Comparison of ENCODE assay signal across 11 mouse cellular contexts in genomic region chr5:138262001-138262400, GRCm38 (mm10). TPM values are rescaled to one million over a fixed set of nuclear protein-coding genes. Genes with fewer than 3 reads are reported as not detected.
A peak's percentile ranks its signal among the peaks of the same experiment; 100 is the strongest.
DNase-seq lines count a peak whose midpoint lies in the region; ATAC-seq lines count a peak whose summit lies in the region.
"Had no signal": no experiment of that assay in that cellular context is flagged by ENCODE, and none has a peak within 500 bp of the region (broad histone marks: within the 10 kb centered on the region; RNA-seq: fewer than 3 reads in every experiment).

No protein-coding gene starts in this region.

- H3K9ac ChIP-seq in midbrain, embryonic 12.5 days (replicated peaks): no peak overlapping the region
- no peak overlapping the region for H3K9ac ChIP-seq in midbrain, embryonic 11.5 days (ENCODE audit: low read length)
- H3K9ac ChIP-seq in limb, embryonic 12.5 days (replicated peaks): no peak overlapping the region
- peak overlapping the region; percentile 98 for H3K9ac ChIP-seq in neural tube, embryonic 13.5 days

- ATAC-seq in midbrain, embryonic 12.5 days (ENCODE audit: low FRiP score, low read depth): no peak
- no peak for ATAC-seq in midbrain, embryonic 11.5 days (ENCODE audit: low FRiP score)
- ATAC-seq in limb, embryonic 12.5 days (ENCODE audit: insufficient number of reproducible peaks, insufficient read depth, low FRiP score, low TSS enrichment, low read depth): no peak
- no peak for ATAC-seq in neural tube, embryonic 13.5 days (ENCODE audit: low read depth)

- no peak overlapping the region for H3K27ac ChIP-seq in midbrain, embryonic 12.5 days (replicated peaks)
- H3K27ac ChIP-seq in midbrain, embryonic 11.5 days (ENCODE audit: low read depth, low read length): no peak overlapping the region
- no peak overlapping the region for H3K27ac ChIP-seq in limb, embryonic 12.5 days
- no peak overlapping the region for H3K27ac ChIP-seq in neural tube, embryonic 13.5 days (replicated peaks)
- H3K27ac ChIP-seq: kidney, postnatal 0 days had no signal

- 85% methylated on average over 4 of the region's 4 CpGs for WGBS in midbrain, embryonic 12.5 days
- 79% methylated on average over 4 of the region's 4 CpGs for WGBS in midbrain, embryonic 11.5 days
- 79% methylated on average over 4 of the region's 4 CpGs for WGBS in limb, embryonic 12.5 days
- WGBS in neural tube, embryonic 13.5 days: 85% methylated on average over 4 of the region's 4 CpGs

- H3K27me3 ChIP-seq in midbrain, embryonic 12.5 days: no peaks in the 10 kb centered on the region
- H3K27me3 ChIP-seq in midbrain, embryonic 11.5 days (ENCODE audit: control insufficient read depth, insufficient read depth, low read length): no peaks in the 10 kb centered on the region
- H3K27me3 ChIP-seq in limb, embryonic 12.5 days: no peaks in the 10 kb centered on the region
- no peaks in the 10 kb centered on the region for H3K27me3 ChIP-seq in neural tube, embryonic 13.5 days

- H3K4me2 ChIP-seq in midbrain, embryonic 12.5 days (replicated peaks): no peak overlapping the region
- H3K4me2 ChIP-seq in midbrain, embryonic 11.5 days: no peak overlapping the region
- H3K4me2 ChIP-seq in limb, embryonic 12.5 days: peak overlapping the region; percentile 99; the same call in 1 of the 2 replicates
- H3K4me2 ChIP-seq in neural tube, embryonic 13.5 days: peak overlapping the region; percentile 96; the same call in 1 of the 2 replicates

- intact Hi-C loops in heart, postnatal 25 days (cut with DNase I): no loop called here

- H3K4me1 ChIP-seq in midbrain, embryonic 12.5 days: peaks cover 20% of the 10 kb centered on the region
- peaks cover 16% of the 10 kb centered on the region for H3K4me1 ChIP-seq in midbrain, embryonic 11.5 days (ENCODE audit: control insufficient read depth, insufficient read depth, low read length)
- peaks cover 13% of the 10 kb centered on the region for H3K4me1 ChIP-seq in limb, embryonic 12.5 days (replicated peaks)
- H3K4me1 ChIP-seq in neural tube, embryonic 13.5 days (replicated peaks): peaks cover 51% of the 10 kb centered on the region

- DNase-seq in heart, adult 11 months: peak; percentile 97
- DNase-seq in heart, postnatal 25 days (ENCODE audit: low spot score): no peak
- DNase-seq in midbrain, embryonic 11.5 days (ENCODE audit: low spot score, missing footprints): no peak
- no peak for DNase-seq in cerebellum, adult 11 months
- DNase-seq in yolk sac, embryonic 10.5 days (ENCODE audit: low spot score): no peak
- DNase-seq: lung, adult 18-20 months had no signal

- no peaks in the 10 kb centered on the region for H3K9me3 ChIP-seq in midbrain, embryonic 12.5 days
- no peaks in the 10 kb centered on the region for H3K9me3 ChIP-seq in midbrain, embryonic 11.5 days (ENCODE audit: control insufficient read depth, low read length)
- H3K9me3 ChIP-seq in limb, embryonic 12.5 days: no peaks in the 10 kb centered on the region
- no peaks in the 10 kb centered on the region for H3K9me3 ChIP-seq in neural tube, embryonic 13.5 days

- H3K4me3 ChIP-seq in midbrain, embryonic 12.5 days: 0 out of 2 replicates have a peak overlapping the region, but pooled peaks have one; percentile 90
- no peak overlapping the region for H3K4me3 ChIP-seq in midbrain, embryonic 11.5 days (ENCODE audit: low read depth, low read length)
- H3K4me3 ChIP-seq in limb, embryonic 12.5 days (replicated peaks): peak overlapping the region; percentile 88; the same call in 1 of the 2 replicates
- peak overlapping the region; percentile 91 for H3K4me3 ChIP-seq in neural tube, embryonic 13.5 days

- peaks cover 51% of the 10 kb centered on the region for H3K36me3 ChIP-seq in midbrain, embryonic 12.5 days
- H3K36me3 ChIP-seq in midbrain, embryonic 11.5 days (ENCODE audit: control insufficient read depth, insufficient read depth, low read length): peaks cover 28% of the 10 kb centered on the region
- H3K36me3 ChIP-seq in limb, embryonic 12.5 days: peaks cover 65% of the 10 kb centered on the region
- H3K36me3 ChIP-seq in neural tube, embryonic 13.5 days: peaks cover 62% of the 10 kb centered on the region

RNA-seq across cellular contexts. Expression of gene BC037034, which starts 1.8 kb away (rescaled TPM):
- total RNA-seq in heart, postnatal 25 days (2021): 1 to 10 TPM; 3.1 to 3.8 TPM
- 18.8 and 20.3 TPM in 2 replicates for polyA plus RNA-seq in midbrain, embryonic 12.5 days (2016; fragmentation: Nextera tagmentation; extraction: Ambion mirVana)
- polyA plus RNA-seq in midbrain, embryonic 11.5 days (2014; fragmentation: Nextera tagmentation; extraction: Ambion mirVana): 5.0 and 5.2 TPM in 2 replicates
- 9.7 and 11.0 TPM in 2 replicates for polyA plus RNA-seq in limb, embryonic 12.5 days (2016; fragmentation: Nextera tagmentation; extraction: Ambion mirVana)
- 17.3 and 18.3 TPM in 2 replicates for polyA plus RNA-seq in neural tube, embryonic 13.5 days (2015; fragmentation: Nextera tagmentation; extraction: Ambion mirVana)

RNA-seq across cellular contexts. Expression of gene Lamtor4, which starts 6.7 kb away (rescaled TPM):
- total RNA-seq in heart, postnatal 25 days (2021): 10 to 100 TPM; 55.3 to 61.0 TPM
- 51.2 and 57.8 TPM in 2 replicates for polyA plus RNA-seq in midbrain, embryonic 12.5 days (2016; fragmentation: Nextera tagmentation; extraction: Ambion mirVana)
- polyA plus RNA-seq in midbrain, embryonic 11.5 days (2014; fragmentation: Nextera tagmentation; extraction: Ambion mirVana): 44.1 and 47.8 TPM in 2 replicates
- 41.8 and 42.5 TPM in 2 replicates for polyA plus RNA-seq in limb, embryonic 12.5 days (2016; fragmentation: Nextera tagmentation; extraction: Ambion mirVana)
- polyA plus RNA-seq in neural tube, embryonic 13.5 days (2015; fragmentation: Nextera tagmentation; extraction: Ambion mirVana): 89.7 and 94.5 TPM in 2 replicates

RNA-seq across cellular contexts. Expression of gene Gal3st4, which starts 10.6 kb away (rescaled TPM):
- under 1 TPM; 0.14 to 0.26 TPM for total RNA-seq in heart, postnatal 25 days (2021)
- 4.6 and 5.2 TPM in 2 replicates for polyA plus RNA-seq in midbrain, embryonic 12.5 days (2016; fragmentation: Nextera tagmentation; extraction: Ambion mirVana)
- polyA plus RNA-seq in midbrain, embryonic 11.5 days (2014; fragmentation: Nextera tagmentation; extraction: Ambion mirVana): 4.6 and 5.5 TPM in 2 replicates
- 4.0 and 4.5 TPM in 2 replicates for polyA plus RNA-seq in limb, embryonic 12.5 days (2016; fragmentation: Nextera tagmentation; extraction: Ambion mirVana)
- 3.2 TPM in 2 replicates for polyA plus RNA-seq in neural tube, embryonic 13.5 days (2015; fragmentation: Nextera tagmentation; extraction: Ambion mirVana)

RNA-seq across cellular contexts. Expression of gene Gm43720, which starts 17.8 kb away (rescaled TPM):
- total RNA-seq in heart, postnatal 25 days (2021): not detected
- 0.13 TPM in 1 of 2 replicates, not detected in the other for polyA plus RNA-seq in midbrain, embryonic 12.5 days (2016; fragmentation: Nextera tagmentation; extraction: Ambion mirVana)
- 0.14 and 0.20 TPM in 2 replicates for polyA plus RNA-seq in midbrain, embryonic 11.5 days (2014; fragmentation: Nextera tagmentation; extraction: Ambion mirVana)
- 0.12 and 0.25 TPM in 2 replicates for polyA plus RNA-seq in limb, embryonic 12.5 days (2016; fragmentation: Nextera tagmentation; extraction: Ambion mirVana)
- 0.08 TPM in 1 of 2 replicates, not detected in the other for polyA plus RNA-seq in neural tube, embryonic 13.5 days (2015; fragmentation: Nextera tagmentation; extraction: Ambion mirVana)
- total RNA-seq: gastrocnemius, postnatal 4 days had no signal

RNA-seq across cellular contexts. Expression of gene Gpc2, which starts 17.8 kb away (rescaled TPM):
- total RNA-seq in heart, postnatal 25 days (2021): under 1 TPM; 0.08 to 0.18 TPM
- polyA plus RNA-seq in midbrain, embryonic 12.5 days (2016; fragmentation: Nextera tagmentation; extraction: Ambion mirVana): 152 and 160 TPM in 2 replicates
- 15.5 and 16.5 TPM in 2 replicates for polyA plus RNA-seq in midbrain, embryonic 11.5 days (2014; fragmentation: Nextera tagmentation; extraction: Ambion mirVana)
- 62.5 and 62.8 TPM in 2 replicates for polyA plus RNA-seq in limb, embryonic 12.5 days (2016; fragmentation: Nextera tagmentation; extraction: Ambion mirVana)
- polyA plus RNA-seq in neural tube, embryonic 13.5 days (2015; fragmentation: Nextera tagmentation; extraction: Ambion mirVana): 184 and 198 TPM in 2 replicates

Comparison
In these comparisons a context has a peak if more than half of its experiments do, and no peak if none do; other contexts are left out.
1. H3K4me2 ChIP-seq: peak in limb, embryonic 12.5 days (single experiment) and neural tube, embryonic 13.5 days (single experiment); none in midbrain, embryonic 12.5 days (single experiment) and midbrain, embryonic 11.5 days (single experiment).